Mouse (Mus musculus) bone marrow, adult 2 months (tissue): Measurements from ENCODE around the gene Slc17a4.

Experiments used
- CTCF ChIP-seq: fragments of 200-500 bp; IDR thresholded peaks from 2 replicates; pipeline ENCODE4 v1.5.1; 2011; ENCODE audit warnings: low read length, control low read depth; ENCODE audit not compliant: control insufficient read depth, insufficient read depth
- POLR2A ChIP-seq: fragments of 200-500 bp; IDR thresholded peaks from 2 replicates; pipeline ENCODE4 v1.6.1; 2011; ENCODE audit warnings: low read depth, mild to moderate bottlenecking, control low read depth, low read length, borderline replicate concordance; ENCODE audit not compliant: control insufficient read depth

DNA sequence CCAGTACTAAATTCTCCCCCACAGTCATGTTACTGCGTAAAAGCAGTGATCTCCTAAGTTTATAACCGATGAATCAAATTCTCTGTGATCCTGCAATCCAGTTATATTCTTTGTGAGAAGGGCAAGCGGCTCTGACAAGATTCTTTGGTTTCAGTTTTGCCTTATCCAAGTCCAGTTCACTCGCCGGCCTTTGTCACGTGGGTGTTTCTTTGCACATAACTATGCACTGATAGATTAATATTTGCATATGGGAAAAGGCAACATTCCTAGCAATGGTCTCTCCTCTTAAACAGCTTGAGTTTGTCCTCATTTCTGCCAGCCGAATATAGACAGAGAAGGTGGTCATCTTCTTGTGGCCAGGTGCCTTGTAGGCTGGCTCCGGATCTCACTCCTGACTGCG is 15.7 kb upstream of the Slc17a4 start:
- TF ChIP-seq CTCF (no peak), POLR2A (no peak)
